Mouse (Mus musculus) C2C12 (cell line): ENCODE data around the gene Upp1.

Experiments
- CEBPB ChIP-seq: IDR thresholded peaks from one replicate; pipeline ENCODE4 v1.6.1; 2011; ENCODE audit warnings: low read depth, mild to moderate bottlenecking, control low read depth, moderate library complexity
- CTCF ChIP-seq: IDR thresholded peaks from one replicate; pipeline ENCODE4 v1.5.1; 2011; ENCODE audit not compliant: control insufficient read depth, insufficient read depth, insufficient read length
- FOSL1 ChIP-seq: IDR thresholded peaks from one replicate; pipeline ENCODE4 v1.8.0; 2011; ENCODE audit warnings: mild to moderate bottlenecking, low read length; ENCODE audit not compliant: poor library complexity, insufficient read depth, severe bottlenecking
- MAX ChIP-seq: IDR thresholded peaks from one replicate; pipeline ENCODE4 v1.6.1; 2011; ENCODE audit warnings: mild to moderate bottlenecking, control low read depth
- MYOD1 ChIP-seq: IDR thresholded peaks from one replicate; pipeline ENCODE4 v1.6.1; 2011; ENCODE audit warnings: low read depth; ENCODE audit not compliant: control insufficient read depth, insufficient read length
- MYOG ChIP-seq: IDR thresholded peaks from one replicate; pipeline ENCODE4 v1.6.1; 2011; ENCODE audit not compliant: control insufficient read depth, insufficient read length; ENCODE audit errors: extremely low read depth
- USF1 ChIP-seq: IDR thresholded peaks from one replicate; pipeline ENCODE4 v1.6.1; 2011; ENCODE audit warnings: low read depth, mild to moderate bottlenecking, control low read depth, moderate library complexity

- TF ChIP-seq CTCF = no peak
- TF ChIP-seq CEBPB = no peak
- TF ChIP-seq MAX = no peak
- TF ChIP-seq USF1 = no peak
- TF ChIP-seq MYOD1 = no peak
- no peak for TF ChIP-seq MYOG
- no peak for TF ChIP-seq FOSL1
Observed at GRCm38 (mm10) chr11:9115367-9116120, 2.4 kb upstream of the Upp1 start.
